8 mouse cellular contexts compared by ENCODE assay signal in genomic region chr1:127348642-127349341, GRCm38 (mm10).
DNase-seq lines count a peak whose midpoint lies in the region; ATAC-seq lines count a peak whose summit lies in the region.

No protein-coding gene starts in this region.

- H3K4me3 ChIP-seq in kidney, embryonic 15.5 days (replicated peaks), result no peak overlapping the region
- H3K4me3 ChIP-seq in heart, embryonic 13.5 days, result no peak overlapping the region

- peak; percentile 15; the same call in 1 of the 2 replicates for ATAC-seq in kidney, embryonic 15.5 days (replicated peaks; ENCODE audit: low FRiP score)
- peak; percentile 56 for ATAC-seq in heart, embryonic 13.5 days (ENCODE audit: extremely low read depth, insufficient number of reproducible peaks, low FRiP score, low TSS enrichment)

- no peak overlapping the region for H3K9ac ChIP-seq in kidney, embryonic 15.5 days
- H3K9ac ChIP-seq in heart, embryonic 13.5 days, result no peak overlapping the region

- H3K27me3 ChIP-seq in kidney, embryonic 15.5 days, result no peaks in the 10 kb centered on the region
- no peaks in the 10 kb centered on the region for H3K27me3 ChIP-seq in heart, embryonic 13.5 days (replicated peaks)
- no peaks in the 10 kb centered on the region for H3K27me3 ChIP-seq in splenic B cell, adult 2 months (ENCODE audit: control insufficient read depth, insufficient read depth, low read length, poor library complexity, severe bottlenecking)

- 34% methylated on average over 9 of the region's 9 CpGs for WGBS in kidney, embryonic 15.5 days
- WGBS in heart, embryonic 13.5 days, result 30% methylated on average over 9 of the region's 9 CpGs

- no peaks in the 10 kb centered on the region for H3K9me3 ChIP-seq in kidney, embryonic 15.5 days (replicated peaks)
- no peaks in the 10 kb centered on the region for H3K9me3 ChIP-seq in heart, embryonic 13.5 days

- no peak for DNase-seq in kidney, adult 9 months
- DNase-seq in urinary bladder, postnatal 14 days (ENCODE audit: low spot score), result peak; percentile 32
- DNase-seq in urinary bladder, postnatal 10 days (ENCODE audit: low spot score), result no peak
- DNase-seq in splenic B cell, adult 2 months (ENCODE audit: low read depth, low spot score), result peak; percentile 14
- DNase-seq in adrenal gland, adult 8-10 months, result no peak
- no peak for DNase-seq in right cerebral cortex, postnatal 36 days (ENCODE audit: low spot score in 2 of 2)

- no peak overlapping the region for H3K27ac ChIP-seq in kidney, embryonic 15.5 days
- H3K27ac ChIP-seq in heart, embryonic 13.5 days (replicated peaks), result peak overlapping the region; percentile 86

- H3K36me3 ChIP-seq in kidney, embryonic 15.5 days, result no peaks in the 10 kb centered on the region
- H3K36me3 ChIP-seq in heart, embryonic 13.5 days, result no peaks in the 10 kb centered on the region
- no peaks in the 10 kb centered on the region; the same call in 1 of the 2 replicates for H3K36me3 ChIP-seq in splenic B cell, adult 2 months (ENCODE audit: control insufficient read depth, insufficient read depth, low read length, poor library complexity, severe bottlenecking)

- peaks cover 24% of the 10 kb centered on the region for H3K4me1 ChIP-seq in kidney, embryonic 15.5 days
- peaks cover 93% of the 10 kb centered on the region for H3K4me1 ChIP-seq in heart, embryonic 13.5 days

- H3K4me2 ChIP-seq in kidney, embryonic 15.5 days, result no peak overlapping the region
- peak overlapping the region; percentile 26 for H3K4me2 ChIP-seq in heart, embryonic 13.5 days

Comparison
In these comparisons a context has a peak if more than half of its experiments do, and no peak if none do; other contexts are left out.
1. DNase-seq: peak in urinary bladder, postnatal 14 days (single experiment) and splenic B cell, adult 2 months (single experiment); none in kidney, adult 9 months (single experiment), urinary bladder, postnatal 10 days (single experiment), adrenal gland, adult 8-10 months (single experiment) and right cerebral cortex, postnatal 36 days (0 of 2).